Mouse (Mus musculus): ENCODE results near the gene Acoxl. TPM values are rescaled to one million over a fixed set of nuclear protein-coding genes. Genes with fewer than 3 reads are reported as not detected.

The Acoxl gene
- polyA plus RNA-seq, 1 experiment from 2014 or later, result 1.6 TPM

Small RNA genes lying within 50 kb of the gene (microRNA-seq; reads per million reads assigned to microRNA genes)
- not detected for gene Gm22411

Other genes starting within 250 kb of the Acoxl start
- 21.4 and 33.2 TPM in 2 replicates for gene Mal, start 182.2 kb upstream of the Acoxl start, polyA plus RNA-seq (2014; fragmentation: Nextera tagmentation; extraction: Ambion mirVana)
- 1.2 and 2.3 TPM in 2 replicates for gene Mall, start 108.9 kb upstream of the Acoxl start, polyA plus RNA-seq (2014; fragmentation: Nextera tagmentation; extraction: Ambion mirVana)
- gene Nphp1, start 50.0 kb upstream of the Acoxl start, polyA plus RNA-seq (2014; fragmentation: Nextera tagmentation; extraction: Ambion mirVana), result 29.1 and 32.0 TPM in 2 replicates
- gene Mtln, start 46.4 kb upstream of the Acoxl start, polyA plus RNA-seq (2014; fragmentation: Nextera tagmentation; extraction: Ambion mirVana), result 37.6 and 47.7 TPM in 2 replicates
- 35.9 and 38.8 TPM in 2 replicates for gene Bub1, start 7.0 kb upstream of the Acoxl start, polyA plus RNA-seq (2014; fragmentation: Nextera tagmentation; extraction: Ambion mirVana)

Measured in kidney, embryonic 14.5 days (tissue).